In genomic region chr5:64590747-64591146, GRCm38 (mm10) we compare ENCODE assay signal across 18 mouse cellular contexts.
DNase-seq lines count a peak whose midpoint lies in the region; ATAC-seq and TF ChIP-seq lines count a peak whose summit lies in the region.
"Had no signal": no experiment of that assay in that cellular context is flagged by ENCODE, and none has a peak within 500 bp of the region (broad histone marks: within the 10 kb centered on the region; RNA-seq: fewer than 3 reads in every experiment).

No protein-coding gene starts in this region.

- WGBS in liver, embryonic 16.5 days (ENCODE audit: insufficient replicate concordance), result 26% methylated on average over 1 of the region's 1 CpGs

- peak; percentile 80 for ATAC-seq in G1E (ENCODE audit: extremely low read depth, insufficient number of reproducible peaks, low FRiP score, poor library complexity, severe bottlenecking)
- peak; percentile 95 for ATAC-seq in liver, embryonic 16.5 days (ENCODE audit: low read depth)
- ATAC-seq: midbrain, embryonic 15.5 days had no signal

- H3K9me3 ChIP-seq in G1E (replicated peaks), result no peaks in the 10 kb centered on the region
- H3K9me3 ChIP-seq in erythroblast, embryonic 14.5 days (ENCODE audit: control insufficient read depth, low read length), result peaks cover 3% of the 10 kb centered on the region
- no peaks in the 10 kb centered on the region for H3K9me3 ChIP-seq in liver, embryonic 16.5 days (replicated peaks; ENCODE audit: control insufficient read depth, low read length)
- H3K9me3 ChIP-seq: hindbrain, embryonic 15.5 days; midbrain, embryonic 15.5 days had no signal

- H3K4me1 ChIP-seq in G1E (ENCODE audit: insufficient read depth, low read depth, low read length), result peaks cover 89% of the 10 kb centered on the region
- H3K4me1 ChIP-seq in erythroblast, embryonic 14.5 days (ENCODE audit: control insufficient read depth), result peaks cover 88% of the 10 kb centered on the region
- peaks cover 56% of the 10 kb centered on the region for H3K4me1 ChIP-seq in liver, embryonic 16.5 days (ENCODE audit: control insufficient read depth, low read depth, low read length)
- H3K4me1 ChIP-seq: midbrain, embryonic 15.5 days had no signal

- no peak overlapping the region for H3K4me3 ChIP-seq in G1E (ENCODE audit: low read depth, low read length)
- peak overlapping the region; percentile 31 for H3K4me3 ChIP-seq in erythroblast, embryonic 14.5 days (replicated peaks)
- no peak overlapping the region for H3K4me3 ChIP-seq in liver, embryonic 16.5 days (ENCODE audit: low read depth, low read length)
- H3K4me3 ChIP-seq: hindbrain, embryonic 15.5 days; midbrain, embryonic 15.5 days had no signal

- H3K36me3 ChIP-seq in G1E (replicated peaks), result no peaks in the 10 kb centered on the region
- peaks cover 12% of the 10 kb centered on the region for H3K36me3 ChIP-seq in erythroblast, embryonic 14.5 days (ENCODE audit: control insufficient read depth)
- H3K36me3 ChIP-seq in liver, embryonic 16.5 days (ENCODE audit: control insufficient read depth, insufficient read depth), result no peaks in the 10 kb centered on the region
- H3K36me3 ChIP-seq: hindbrain, embryonic 15.5 days; midbrain, embryonic 15.5 days had no signal

- peak; percentile 41 for DNase-seq in heart, adult 11 months
- no peak for DNase-seq in heart, adult 18-20 months
- DNase-seq in G1E (ENCODE audit: low spot score), result peak; percentile 53
- no peak for DNase-seq in cerebellum, postnatal 14 days
- DNase-seq in gastrocnemius, postnatal 4 days (ENCODE audit: low spot score in 2 of 2), result no peak
- no peak for DNase-seq in layer of hippocampus, adult 8-10 months (ENCODE audit: low spot score in 2 of 2)
- DNase-seq: cerebellum, adult 9-10 months; gastrocnemius, postnatal 36 days; heart, postnatal 10 days; kidney, adult 2 months; kidney, postnatal 4 days; lung, postnatal 4 days; right cerebral cortex, postnatal 14 days; thymus, postnatal 4 days had no signal

- peak overlapping the region; percentile 96 for H3K27ac ChIP-seq in liver, embryonic 16.5 days (ENCODE audit: low read length)
- H3K27ac ChIP-seq: hindbrain, embryonic 15.5 days; midbrain, embryonic 15.5 days had no signal

- H3K27me3 ChIP-seq in G1E (ENCODE audit: insufficient read depth, low read length), result no peaks in the 10 kb centered on the region
- H3K27me3 ChIP-seq in erythroblast, embryonic 14.5 days (ENCODE audit: control insufficient read depth), result no peaks in the 10 kb centered on the region
- no peaks in the 10 kb centered on the region for H3K27me3 ChIP-seq in liver, embryonic 16.5 days (ENCODE audit: control insufficient read depth, insufficient read depth, low read depth, low read length)
- H3K27me3 ChIP-seq: hindbrain, embryonic 15.5 days; midbrain, embryonic 15.5 days had no signal

- peak overlapping the region; percentile 37 for H3K4me2 ChIP-seq in liver, embryonic 16.5 days (ENCODE audit: low read depth, low read length)
- H3K4me2 ChIP-seq: hindbrain, embryonic 15.5 days; midbrain, embryonic 15.5 days had no signal

- H3K9ac ChIP-seq in liver, embryonic 16.5 days (ENCODE audit: low read depth, low read length), result peak overlapping the region; percentile 24
- H3K9ac ChIP-seq: hindbrain, embryonic 15.5 days; midbrain, embryonic 15.5 days had no signal

- TF ChIP-seq CTCF in G1E (IDR thresholded peaks at IDR 0.05; ENCODE audit: low read depth, low read length), result no peak

Comparison
In these comparisons a context has a peak if more than half of its experiments do, and no peak if none do; other contexts are left out.
1. DNase-seq: peak in heart, adult 11 months (single experiment) and G1E (single experiment); none in heart, adult 18-20 months (0 of 2), cerebellum, postnatal 14 days (0 of 2), gastrocnemius, postnatal 4 days (0 of 2) and layer of hippocampus, adult 8-10 months (0 of 2).